Mouse (Mus musculus) liver, postnatal 0 days (tissue): Measurements from ENCODE around the gene Plekho1. TPM values are rescaled to one million over a fixed set of nuclear protein-coding genes. Genes with fewer than 3 reads are reported as not detected.

Experiments used
- ATAC-seq: fragments of 200-750 bp; cut with Nextera tagmentation; 2 replicates; pipeline ENCODE4 v1.8.0; 2017; ENCODE audit warnings: mild to moderate bottlenecking, moderate library complexity
- DNase-seq: peaks from one replicate; pipeline ENCODE4 v3.0.0-alpha.2; 2016
- H3K27ac ChIP-seq: fragments of 300-500 bp; sonication (generic); 2 replicates; pipeline ENCODE4 v1.5.1; 2014; ENCODE audit warnings: antibody characterized with exemption, moderate library complexity, mild to moderate bottlenecking, low read depth
- H3K27me3 ChIP-seq: fragments of 300-500 bp; sonication (generic); 2 replicates; pipeline ENCODE4 v1.6.1; 2014; ENCODE audit warnings: low read length, control low read depth, mixed read lengths; ENCODE audit not compliant: insufficient read depth
- H3K36me3 ChIP-seq: fragments of 300-500 bp; sonication (generic); replicated peaks from 2 replicates; pipeline ENCODE4 v1.6.1; 2014; ENCODE audit warnings: mild to moderate bottlenecking, control low read depth, low read length, moderate library complexity, mixed read lengths; ENCODE audit not compliant: insufficient read depth
- H3K4me1 ChIP-seq: fragments of 300-500 bp; sonication (generic); 2 replicates; pipeline ENCODE4 v1.6.1; 2014; ENCODE audit warnings: antibody characterized with exemption, mild to moderate bottlenecking, control low read depth; ENCODE audit not compliant: insufficient read depth
- H3K4me2 ChIP-seq: fragments of 300-500 bp; sonication (generic); 2 replicates; pipeline ENCODE4 v1.6.1; 2014; ENCODE audit warnings: low read depth, mild to moderate bottlenecking, low read length, moderate library complexity, mixed read lengths
- H3K4me3 ChIP-seq: fragments of 300-500 bp; sonication (generic); 2 replicates; pipeline ENCODE4 v1.5.1; 2014; ENCODE audit warnings: low read depth, low read length
- H3K9ac ChIP-seq: fragments of 300-500 bp; sonication (generic); replicated peaks from 2 replicates; pipeline ENCODE4 v1.6.1; 2014; ENCODE audit warnings: mild to moderate bottlenecking, moderate library complexity
- H3K9me3 ChIP-seq: fragments of 300-500 bp; sonication (generic); 2 replicates; pipeline ENCODE4 v1.6.1; 2016; ENCODE audit warnings: mild to moderate bottlenecking, control low read depth, low read length, mixed read lengths
- CTCF ChIP-seq: sonication (generic); IDR thresholded peaks from 2 replicates; pipeline ENCODE4 v1.5.1; 2016; ENCODE audit warnings: antibody characterized with exemption, low read depth
- EP300 ChIP-seq: IDR thresholded peaks from 2 replicates; pipeline ENCODE4 v1.6.1; 2016; ENCODE audit warnings: antibody characterized with exemption, low read depth, mild to moderate bottlenecking
- WGBS: fragments of 180-500 bp; shearing (Covaris S2); extraction: QIAGEN DNeasy Blood & Tissue Kit; methylation state at CpG from one replicate; pipeline ENCODE4 v1.1.7; 2014; ENCODE audit not compliant: insufficient replicate concordance; 5-methylcytosine and 5-hydroxymethylcytosine counted together
- polyA plus RNA-seq: library from polyadenylated mRNA; unstranded; fragments of >200 nt; fragmentation: Nextera tagmentation; extraction: Ambion mirVana; gene quantifications from 2 replicates; pipeline ENCODE4 v1.2.1, GENCODE M21; 2015

Plekho1 gene
- polyA plus RNA-seq, 1 experiment from 2014 or later, result 11.7 TPM

DNA sequence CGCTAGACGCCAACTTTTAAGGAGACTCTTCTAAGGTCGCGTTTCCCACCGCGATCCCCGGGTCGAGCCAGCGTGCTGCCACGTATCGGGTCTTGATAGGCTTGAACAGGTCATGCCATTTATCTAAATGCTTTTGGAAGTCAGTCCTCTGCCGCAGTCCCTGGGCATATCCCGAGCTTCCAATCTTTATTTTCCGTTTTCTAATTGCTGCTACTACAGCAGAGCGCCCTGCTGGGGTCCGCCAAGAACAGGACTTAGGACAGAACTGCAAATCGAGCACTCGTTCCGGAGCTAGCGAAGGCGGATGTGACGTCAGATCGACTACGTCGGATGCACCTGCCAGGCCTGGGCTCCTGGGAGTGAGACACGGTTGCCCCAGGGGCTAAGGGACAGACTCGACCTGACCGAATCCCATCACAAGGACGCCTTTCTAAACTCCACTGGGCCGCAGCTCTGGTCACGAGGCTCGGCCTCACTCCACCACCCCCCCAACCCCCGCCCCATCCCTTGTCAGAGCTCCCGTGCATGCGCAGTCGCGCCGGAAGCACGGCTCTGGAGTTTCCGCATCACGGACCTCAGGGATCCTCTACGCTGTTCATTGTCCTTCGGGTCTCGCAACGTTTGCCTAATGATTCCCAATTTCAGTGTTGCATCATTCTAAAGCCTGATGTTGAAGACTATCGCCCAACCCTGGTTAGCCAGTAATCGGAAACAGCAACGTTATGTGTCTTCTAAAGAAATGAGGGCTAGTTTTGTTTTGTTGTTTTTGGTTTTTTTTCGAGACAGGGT is 44.8 kb downstream of the Plekho1 start:
- H3K9ac ChIP-seq, result peak overlapping the region; percentile 66
- peak overlapping the region; percentile 63 for H3K4me3 ChIP-seq
- DNase-seq (peak; percentile 93), ATAC-seq (peak; percentile 96)
- peak overlapping the region; percentile 71 for H3K4me2 ChIP-seq
- H3K27ac ChIP-seq, result peak overlapping the region; percentile 89
- H3K27me3 ChIP-seq, result no peaks in the 10 kb centered on the region
- peaks cover 7% of the 10 kb centered on the region; the same call in 1 of the 2 replicates for H3K4me1 ChIP-seq
- H3K9me3 ChIP-seq, result no peaks in the 10 kb centered on the region
- peaks cover 8% of the 10 kb centered on the region for H3K36me3 ChIP-seq
- TF ChIP-seq CTCF, result no peak
- 1% methylated on average over 49 of the region's 49 CpGs for WGBS

DNA sequence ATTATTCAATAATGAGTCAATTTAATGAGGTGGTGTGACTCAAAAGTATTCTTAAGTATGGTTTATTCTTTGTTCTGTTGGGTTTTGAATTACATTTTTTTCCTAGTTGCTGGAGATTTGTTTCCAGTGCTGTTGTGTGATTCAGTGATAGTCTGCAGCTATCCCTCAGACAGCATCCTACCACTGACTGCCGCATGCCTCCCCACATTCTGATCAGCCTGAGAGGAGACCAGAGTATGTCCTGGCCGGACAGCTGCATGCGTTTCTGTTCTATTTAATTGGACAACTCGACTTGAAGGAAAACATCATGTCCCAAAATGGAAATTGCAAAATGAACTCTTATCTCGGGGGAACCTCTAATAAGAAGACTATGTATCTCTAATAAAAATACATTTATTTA is 47.5 kb downstream of the Plekho1 start:
- no peak for DNase-seq
- 80% methylated on average over 5 of the region's 5 CpGs for WGBS

DNA sequence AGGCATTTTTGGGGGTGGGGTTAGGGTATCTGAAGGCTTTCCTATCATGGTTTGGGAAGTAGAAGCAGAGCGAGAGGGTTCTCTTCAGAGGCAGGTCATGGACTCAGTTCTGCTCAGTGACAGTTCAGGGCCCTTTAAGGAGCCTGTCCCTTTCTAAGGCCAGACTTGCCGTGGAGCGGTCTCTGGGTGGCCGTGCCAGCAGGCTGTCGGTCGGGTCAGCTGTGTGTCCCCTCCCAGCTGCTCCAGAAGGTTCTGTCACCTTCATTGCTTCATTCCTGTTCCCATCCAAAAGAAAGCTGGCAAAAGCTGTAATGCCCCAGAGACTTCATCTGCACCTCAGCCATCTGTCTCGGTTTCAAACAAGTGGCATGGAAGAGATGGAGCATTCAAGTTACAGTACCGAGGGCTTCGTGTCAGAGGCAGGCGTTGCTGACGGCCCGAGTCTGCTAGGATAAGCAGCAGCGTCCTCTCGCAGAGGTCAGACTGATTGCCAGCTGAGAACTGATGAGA is 50.0 kb downstream of the Plekho1 start:
- Histone ChIP-seq H3K9ac (no peak overlapping the region), H3K4me2 (no peak overlapping the region), H3K27ac (no peak overlapping the region), H3K27me3 (no peaks in the 10 kb centered on the region), H3K9me3 (no peaks in the 10 kb centered on the region), H3K4me1 (no peaks in the 10 kb centered on the region), H3K4me3 (no peak overlapping the region), H3K36me3 (peaks cover 45% of the 10 kb centered on the region)
- WGBS, result 90% methylated on average over 14 of the region's 14 CpGs
- TF ChIP-seq EP300 (no peak), CTCF (no peak)
- ATAC-seq (no peak), DNase-seq (no peak)

More for the DNA sequence above, 47.5 kb downstream of the Plekho1 start:
- Histone ChIP-seq H3K9me3 (no peaks in the 10 kb centered on the region), H3K36me3 (peaks cover 27% of the 10 kb centered on the region), H3K27ac (no peak overlapping the region), H3K27me3 (no peaks in the 10 kb centered on the region), H3K4me3 (no peak overlapping the region), H3K4me2 (no peak overlapping the region), H3K4me1 (peaks cover 7% of the 10 kb centered on the region; the same call in 1 of the 2 replicates), H3K9ac (no peak overlapping the region)
- TF ChIP-seq EP300, result no peak
- TF ChIP-seq CTCF, result no peak
- ATAC-seq, result no peak

DNA sequence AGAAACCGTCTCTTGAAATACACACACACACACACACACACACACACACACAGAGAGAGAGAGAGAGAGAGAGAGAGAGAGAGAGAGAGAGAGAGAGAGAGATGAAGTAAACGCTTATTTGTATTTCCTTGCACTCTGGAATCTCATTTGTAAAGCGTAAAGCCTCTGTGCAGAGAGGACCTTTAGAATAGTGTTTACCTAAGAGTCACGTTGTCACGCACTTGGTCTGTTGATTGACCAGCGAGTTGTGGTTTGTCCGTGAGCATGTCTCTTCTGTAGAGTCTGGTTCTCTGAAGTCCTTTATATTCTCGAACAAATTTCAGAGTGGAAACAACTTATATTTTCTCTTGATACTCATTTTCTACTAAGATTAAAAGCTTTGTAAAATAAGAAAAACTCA is 51.1 kb downstream of the Plekho1 start:
- ATAC-seq, result peak; percentile 55
- WGBS, result 69% methylated on average over 8 of the region's 8 CpGs

DNA sequence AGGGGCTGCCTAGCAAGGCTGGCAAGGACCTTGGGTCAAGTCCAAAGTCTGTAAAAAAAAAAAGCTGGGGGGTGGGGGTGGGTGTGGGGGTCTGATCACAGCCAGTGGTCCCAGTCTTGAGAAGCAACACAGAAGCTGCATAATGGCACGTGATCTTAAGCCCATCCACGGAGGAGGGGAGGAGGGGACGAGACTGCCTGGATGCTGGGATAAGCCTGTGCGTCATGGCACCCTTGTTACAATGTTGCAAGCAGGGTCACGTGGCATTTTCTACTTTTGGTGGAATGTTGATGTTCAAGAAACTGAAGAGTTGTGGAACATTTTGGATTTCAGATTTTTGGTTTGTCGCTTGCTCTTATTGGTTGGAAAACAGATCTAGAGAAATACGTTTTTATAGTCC is 52.6 kb downstream of the Plekho1 start:
- Histone ChIP-seq H3K9ac (no peak overlapping the region), H3K4me1 (no peaks in the 10 kb centered on the region), H3K4me2 (no peak overlapping the region), H3K4me3 (no peak overlapping the region), H3K27ac (no peak overlapping the region), H3K9me3 (no peaks in the 10 kb centered on the region), H3K27me3 (no peaks in the 10 kb centered on the region), H3K36me3 (peaks cover 68% of the 10 kb centered on the region)
- ATAC-seq, result no peak
- WGBS, result 92% methylated on average over 7 of the region's 7 CpGs
- DNase-seq, result no peak
- TF ChIP-seq EP300 (no peak), CTCF (no peak)

More for the DNA sequence above, 51.1 kb downstream of the Plekho1 start:
- DNase-seq, result no peak
- no peak overlapping the region for H3K27ac ChIP-seq
- no peak overlapping the region for H3K9ac ChIP-seq
- H3K4me2 ChIP-seq, result no peak overlapping the region
- no peak overlapping the region for H3K4me3 ChIP-seq
- H3K36me3 ChIP-seq, result peaks cover 55% of the 10 kb centered on the region
- TF ChIP-seq CTCF (no peak), EP300 (no peak)
- H3K4me1 ChIP-seq, result no peaks in the 10 kb centered on the region
- H3K27me3 ChIP-seq, result no peaks in the 10 kb centered on the region
- no peaks in the 10 kb centered on the region for H3K9me3 ChIP-seq

DNA sequence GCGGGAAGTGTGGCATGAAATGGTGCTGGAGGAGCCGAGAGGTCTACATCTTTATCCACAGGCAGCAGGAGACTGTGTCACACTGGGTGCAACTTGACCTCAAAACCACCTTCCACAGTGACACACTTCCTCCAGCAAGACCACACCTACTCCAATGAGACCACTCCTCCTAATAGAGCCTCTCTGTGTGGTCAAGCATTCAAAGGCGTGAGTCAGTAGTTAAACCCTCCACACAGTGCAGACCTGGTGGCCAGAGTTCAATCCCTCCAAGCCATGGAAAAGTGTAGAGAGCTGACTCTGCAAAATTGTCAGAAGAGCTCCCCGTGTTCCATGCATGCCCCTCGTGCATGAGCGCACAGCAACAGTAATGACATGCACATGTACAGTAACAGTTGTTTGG is 53.1 kb downstream of the Plekho1 start:
- 83% methylated on average over 6 of the region's 6 CpGs for WGBS
- ATAC-seq, result 0 out of 2 replicates have a peak, but pooled peaks have one; percentile 7
- TF ChIP-seq EP300, result no peak
- TF ChIP-seq CTCF, result no peak
- Histone ChIP-seq H3K27me3 (no peaks in the 10 kb centered on the region), H3K4me1 (no peaks in the 10 kb centered on the region), H3K9me3 (no peaks in the 10 kb centered on the region), H3K9ac (no peak overlapping the region), H3K4me3 (no peak overlapping the region), H3K4me2 (no peak overlapping the region), H3K27ac (no peak overlapping the region), H3K36me3 (peaks cover 73% of the 10 kb centered on the region)
- DNase-seq, result no peak
